Mouse (Mus musculus): ENCODE data around the gene Ephb4.

DNA sequence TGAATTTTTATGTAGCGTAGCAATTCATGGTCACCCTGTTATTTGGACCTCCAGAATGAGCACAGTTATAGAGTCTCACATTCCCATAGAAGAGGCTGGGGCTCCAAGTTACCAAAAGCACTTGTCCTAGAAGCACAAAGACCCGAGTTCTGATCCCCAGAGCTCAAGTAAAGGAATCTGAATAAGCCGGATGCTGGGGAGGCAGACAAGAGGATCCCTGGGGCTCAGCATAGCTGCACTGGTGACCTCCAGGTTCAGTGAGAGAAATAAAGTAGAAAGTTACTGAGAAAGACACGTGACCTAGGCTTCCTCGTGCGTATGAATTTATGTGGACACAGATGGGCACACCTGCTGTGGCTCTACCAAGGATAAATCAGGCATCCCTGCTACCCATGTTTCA, 14.8 kb upstream of the Ephb4 start:
- TF ChIP-seq CTCF (IDR thresholded peaks at IDR 0.05; ENCODE audit: control insufficient read depth, insufficient read depth, low read length): no peak
- no peak for TF ChIP-seq POLR2A (IDR thresholded peaks at IDR 0.05; ENCODE audit: borderline replicate concordance, control insufficient read depth, low read depth, low read length)
